Mouse (Mus musculus) lung, adult 2 months (tissue): ENCODE measurements around the gene Fmnl2.

ENCODE experiments used
- CTCF ChIP-seq: fragments of 200-500 bp; IDR thresholded peaks from 2 replicates; pipeline ENCODE4 v1.5.1; 2011; ENCODE audit warnings: mild to moderate bottlenecking, low read length, control low read depth; ENCODE audit not compliant: insufficient read depth
- POLR2A ChIP-seq: fragments of 200-500 bp; IDR thresholded peaks from 2 replicates; pipeline ENCODE4 v1.6.1; 2011; ENCODE audit warnings: low read depth, mild to moderate bottlenecking, control low read depth, low read length, borderline replicate concordance; ENCODE audit errors: extremely low read depth

GRCm38 (mm10) chr2:52885071-52885470 lies 27.4 kb downstream of the Fmnl2 start:
- TF ChIP-seq CTCF: no peak
- TF ChIP-seq POLR2A: no peak
